Mouse (Mus musculus): ENCODE measurements at regions not wholly inside any gene's neighbourhood (a gene's known extent, or its start where the extent isn't known, plus 50 kb on each side); places are given as distances from the start of the nearest gene placed in this dataset.

GRCm38 (mm10) chr8:91872278-91873115, 70.6 kb upstream of the Irx3 start:
- Histone ChIP-seq H3K9ac (replicated peaks; ENCODE audit: low read depth, low read length) (no peak overlapping the region), H3K9me3 (ENCODE audit: control insufficient read depth, low read depth, low read length) (no peaks in the 10 kb centered on the region), H3K4me3 (ENCODE audit: low read depth, low read length) (peak overlapping the region; percentile 13; the same call in 1 of the 2 replicates), H3K4me1 (ENCODE audit: control insufficient read depth, insufficient read depth, low read length) (peaks cover 7% of the 10 kb centered on the region; the same call in 1 of the 2 replicates), H3K4me2 (replicated peaks; ENCODE audit: low read depth, low read length) (peak overlapping the region; percentile 42), H3K27ac (ENCODE audit: low read length) (no peak overlapping the region), H3K36me3 (ENCODE audit: control insufficient read depth, insufficient read depth, low read length) (no peaks in the 10 kb centered on the region), H3K27me3 (ENCODE audit: control insufficient read depth, insufficient read depth, low read length) (no peaks in the 10 kb centered on the region)
- no peak for ATAC-seq (ENCODE audit: insufficient number of reproducible peaks, insufficient read depth, low FRiP score, low read depth)
- 8% methylated on average over 29 of the region's 29 CpGs for WGBS

GRCm38 (mm10) chr8:91867069-91867468, 65.2 kb upstream of the Irx3 start:
- no peak overlapping the region for H3K27ac ChIP-seq (ENCODE audit: low read length)
- no peaks in the 10 kb centered on the region for H3K36me3 ChIP-seq (ENCODE audit: control insufficient read depth, insufficient read depth, low read length)
- no peaks in the 10 kb centered on the region for H3K9me3 ChIP-seq (ENCODE audit: control insufficient read depth, low read depth, low read length)
- 29% methylated on average over 7 of the region's 7 CpGs for WGBS
- H3K4me3 ChIP-seq (ENCODE audit: low read depth, low read length), result no peak overlapping the region
- H3K27me3 ChIP-seq (ENCODE audit: control insufficient read depth, insufficient read depth, low read length), result no peaks in the 10 kb centered on the region
- H3K9ac ChIP-seq (replicated peaks; ENCODE audit: low read depth, low read length), result no peak overlapping the region
- ATAC-seq (ENCODE audit: insufficient number of reproducible peaks, insufficient read depth, low FRiP score, low read depth), result no peak
- 0 out of 2 replicates have a peak, but pooled peaks cover under 1% of the 10 kb centered on the region for H3K4me1 ChIP-seq (ENCODE audit: control insufficient read depth, insufficient read depth, low read length)
- H3K4me2 ChIP-seq (replicated peaks; ENCODE audit: low read depth, low read length), result no peak overlapping the region

- ATAC-seq (ENCODE audit: insufficient number of reproducible peaks, insufficient read depth, low FRiP score, low read depth), result no peak
Measured at GRCm38 (mm10) chr8:91866076-91866475, 64.2 kb upstream of the Irx3 start.

GRCm38 (mm10) chr8:91865361-91865760, 63.5 kb upstream of the Irx3 start:
- ATAC-seq (ENCODE audit: insufficient number of reproducible peaks, insufficient read depth, low FRiP score, low read depth), result no peak
- 24% methylated on average over 10 of the region's 10 CpGs for WGBS

More at GRCm38 (mm10) chr8:91866076-91866475, 64.2 kb upstream of the Irx3 start:
- no peak overlapping the region for H3K4me3 ChIP-seq (ENCODE audit: low read depth, low read length)
- H3K9me3 ChIP-seq (ENCODE audit: control insufficient read depth, low read depth, low read length), result no peaks in the 10 kb centered on the region
- no peaks in the 10 kb centered on the region for H3K4me1 ChIP-seq (ENCODE audit: control insufficient read depth, insufficient read depth, low read length)
- H3K9ac ChIP-seq (replicated peaks; ENCODE audit: low read depth, low read length), result no peak overlapping the region
- H3K4me2 ChIP-seq (replicated peaks; ENCODE audit: low read depth, low read length), result no peak overlapping the region
- no peaks in the 10 kb centered on the region for H3K27me3 ChIP-seq (ENCODE audit: control insufficient read depth, insufficient read depth, low read length)
- 57% methylated on average over 7 of the region's 7 CpGs for WGBS
- no peak overlapping the region for H3K27ac ChIP-seq (ENCODE audit: low read length)
- no peaks in the 10 kb centered on the region for H3K36me3 ChIP-seq (ENCODE audit: control insufficient read depth, insufficient read depth, low read length)

GRCm38 (mm10) chr8:91863505-91863904, 61.6 kb upstream of the Irx3 start:
- H3K27me3 ChIP-seq (ENCODE audit: control insufficient read depth, insufficient read depth, low read length), result no peaks in the 10 kb centered on the region
- ATAC-seq (ENCODE audit: insufficient number of reproducible peaks, insufficient read depth, low FRiP score, low read depth), result no peak
- no peaks in the 10 kb centered on the region for H3K9me3 ChIP-seq (ENCODE audit: control insufficient read depth, low read depth, low read length)
- no peaks in the 10 kb centered on the region for H3K36me3 ChIP-seq (ENCODE audit: control insufficient read depth, insufficient read depth, low read length)
- H3K27ac ChIP-seq (ENCODE audit: low read length), result no peak overlapping the region
- H3K4me1 ChIP-seq (ENCODE audit: control insufficient read depth, insufficient read depth, low read length), result no peaks in the 10 kb centered on the region
- no peak overlapping the region for H3K9ac ChIP-seq (replicated peaks; ENCODE audit: low read depth, low read length)
- H3K4me3 ChIP-seq (ENCODE audit: low read depth, low read length), result no peak overlapping the region
- 45% methylated on average over 4 of the region's 4 CpGs for WGBS
- no peak overlapping the region for H3K4me2 ChIP-seq (replicated peaks; ENCODE audit: low read depth, low read length)

More at GRCm38 (mm10) chr8:91865361-91865760, 63.5 kb upstream of the Irx3 start:
- Histone ChIP-seq H3K36me3 (ENCODE audit: control insufficient read depth, insufficient read depth, low read length) (no peaks in the 10 kb centered on the region), H3K9ac (replicated peaks; ENCODE audit: low read depth, low read length) (no peak overlapping the region), H3K4me1 (ENCODE audit: control insufficient read depth, insufficient read depth, low read length) (no peaks in the 10 kb centered on the region), H3K4me2 (replicated peaks; ENCODE audit: low read depth, low read length) (no peak overlapping the region), H3K27me3 (ENCODE audit: control insufficient read depth, insufficient read depth, low read length) (no peaks in the 10 kb centered on the region), H3K9me3 (ENCODE audit: control insufficient read depth, low read depth, low read length) (no peaks in the 10 kb centered on the region), H3K4me3 (ENCODE audit: low read depth, low read length) (no peak overlapping the region), H3K27ac (ENCODE audit: low read length) (no peak overlapping the region)

GRCm38 (mm10) chr8:91855881-91856280, 54.0 kb upstream of the Irx3 start:
- no peak overlapping the region for H3K4me3 ChIP-seq (ENCODE audit: low read depth, low read length)
- no peak overlapping the region for H3K27ac ChIP-seq (ENCODE audit: low read length)
- no peaks in the 10 kb centered on the region for H3K9me3 ChIP-seq (ENCODE audit: control insufficient read depth, low read depth, low read length)
- no peak for ATAC-seq (ENCODE audit: insufficient number of reproducible peaks, insufficient read depth, low FRiP score, low read depth)
- no peaks in the 10 kb centered on the region for H3K36me3 ChIP-seq (ENCODE audit: control insufficient read depth, insufficient read depth, low read length)
- H3K9ac ChIP-seq (replicated peaks; ENCODE audit: low read depth, low read length), result no peak overlapping the region
- WGBS, result 59% methylated on average over 14 of the region's 14 CpGs
- no peaks in the 10 kb centered on the region for H3K4me1 ChIP-seq (ENCODE audit: control insufficient read depth, insufficient read depth, low read length)
- no peaks in the 10 kb centered on the region for H3K27me3 ChIP-seq (ENCODE audit: control insufficient read depth, insufficient read depth, low read length)
- H3K4me2 ChIP-seq (replicated peaks; ENCODE audit: low read depth, low read length), result no peak overlapping the region

- no peak overlapping the region for H3K9ac ChIP-seq (replicated peaks; ENCODE audit: low read depth, low read length)
- no peak overlapping the region for H3K27ac ChIP-seq (ENCODE audit: low read length)
- WGBS, result 80% methylated on average over 4 of the region's 4 CpGs
- H3K4me2 ChIP-seq (replicated peaks; ENCODE audit: low read depth, low read length), result no peak overlapping the region
- no peaks in the 10 kb centered on the region for H3K9me3 ChIP-seq (ENCODE audit: control insufficient read depth, low read depth, low read length)
- no peaks in the 10 kb centered on the region for H3K36me3 ChIP-seq (ENCODE audit: control insufficient read depth, insufficient read depth, low read length)
- no peak for ATAC-seq (ENCODE audit: insufficient number of reproducible peaks, insufficient read depth, low FRiP score, low read depth)
- no peak overlapping the region for H3K4me3 ChIP-seq (ENCODE audit: low read depth, low read length)
- no peaks in the 10 kb centered on the region for H3K27me3 ChIP-seq (ENCODE audit: control insufficient read depth, insufficient read depth, low read length)
- H3K4me1 ChIP-seq (ENCODE audit: control insufficient read depth, insufficient read depth, low read length), result no peaks in the 10 kb centered on the region
Measured at GRCm38 (mm10) chr8:91854369-91854768, 52.5 kb upstream of the Irx3 start.

GRCm38 (mm10) chr8:91853803-91854202, 51.9 kb upstream of the Irx3 start:
- no peaks in the 10 kb centered on the region for H3K36me3 ChIP-seq (ENCODE audit: control insufficient read depth, insufficient read depth, low read length)
- H3K4me2 ChIP-seq (replicated peaks; ENCODE audit: low read depth, low read length), result no peak overlapping the region
- H3K27me3 ChIP-seq (ENCODE audit: control insufficient read depth, insufficient read depth, low read length), result no peaks in the 10 kb centered on the region
- H3K4me1 ChIP-seq (ENCODE audit: control insufficient read depth, insufficient read depth, low read length), result no peaks in the 10 kb centered on the region
- no peaks in the 10 kb centered on the region for H3K9me3 ChIP-seq (ENCODE audit: control insufficient read depth, low read depth, low read length)
- ATAC-seq (ENCODE audit: insufficient number of reproducible peaks, insufficient read depth, low FRiP score, low read depth), result no peak
- H3K27ac ChIP-seq (ENCODE audit: low read length), result no peak overlapping the region
- H3K9ac ChIP-seq (replicated peaks; ENCODE audit: low read depth, low read length), result no peak overlapping the region
- 32% methylated on average over 2 of the region's 2 CpGs for WGBS
- no peak overlapping the region for H3K4me3 ChIP-seq (ENCODE audit: low read depth, low read length)
